Mouse (Mus musculus): ENCODE results near the gene Akt1. TPM values are rescaled to one million over a fixed set of nuclear protein-coding genes. Genes with fewer than 3 reads are reported as not detected.

Gene Akt1
- total RNA-seq, 2 experiments from 2014 or later: 44.7 to 49.5 TPM

Small RNAs within 50 kb of the gene (microRNA-seq; reads per million reads assigned to microRNA genes)
- gene Mir6939: not detected

Other genes starting within 250 kb of the Akt1 start
- gene A530016L24Rik, start 185.4 kb downstream of the Akt1 start, total RNA-seq (2021): 1 to 10 TPM; 1.9 to 2.7 TPM
- not detected for gene Tmem179, start 158.1 kb downstream of the Akt1 start, total RNA-seq (2021)
- 10 to 100 TPM in 1 of 2 experiments, 1 to 10 TPM in 1; 7.7 to 11.0 TPM for gene Inf2, start 86.1 kb downstream of the Akt1 start, total RNA-seq (2021)
- gene Adssl1, start 54.8 kb downstream of the Akt1 start, total RNA-seq (2021): 1,000 to 10,000 TPM in 1 of 2 experiments, 100 to 1,000 TPM in 1; 975 to 1,075 TPM
- 10 to 100 TPM; 21.6 to 22.7 TPM for gene Siva1, start 30.2 kb downstream of the Akt1 start, total RNA-seq (2021)
- gene Zbtb42, start 3.9 kb upstream of the Akt1 start, total RNA-seq (2021): under 1 TPM; 0.59 to 0.90 TPM
- 10 to 100 TPM in 1 of 2 experiments, 1 to 10 TPM in 1; 9.0 to 12.8 TPM for gene Cep170b, start 45.6 kb upstream of the Akt1 start, total RNA-seq (2021)
- 1 to 10 TPM; 1.3 to 3.4 TPM for gene Pld4, start 85.8 kb upstream of the Akt1 start, total RNA-seq (2021)
- 1 to 10 TPM; 7.2 to 7.8 TPM for gene Ahnak2, start 127.8 kb upstream of the Akt1 start, total RNA-seq (2021)
- gene Clba1, start 134.1 kb upstream of the Akt1 start, total RNA-seq (2021): under 1 TPM; 0.34 to 0.57 TPM
- gene Cdca4, start 154.5 kb upstream of the Akt1 start, total RNA-seq (2021): 1 to 10 TPM; 2.2 to 2.8 TPM
- under 1 TPM in 1 of 2 experiments, not detected in 1; 0.14 TPM for gene Gpr132, start 193.3 kb upstream of the Akt1 start, total RNA-seq (2021)